Mouse (Mus musculus) kidney, embryonic 15.5 days (tissue): ENCODE data around the gene Galk1. TPM values are rescaled to one million over a fixed set of nuclear protein-coding genes. Genes with fewer than 3 reads are reported as not detected.

Experiments used
- ATAC-seq: fragments of 200-750 bp; cut with Nextera tagmentation; replicated peaks from 2 replicates; pipeline ENCODE4 v1.8.0; 2017; ENCODE audit warnings: moderate TSS enrichment; ENCODE audit not compliant: low FRiP score
- H3K27ac ChIP-seq: fragments of 300-500 bp; sonication (generic); 2 replicates; pipeline ENCODE4 v1.5.1; 2015; ENCODE audit warnings: mild to moderate bottlenecking, inconsistent platforms
- H3K27me3 ChIP-seq: fragments of 300-500 bp; sonication (generic); 2 replicates; pipeline ENCODE4 v1.6.1; 2015; ENCODE audit warnings: inconsistent platforms
- H3K36me3 ChIP-seq: fragments of 300-500 bp; sonication (generic); 2 replicates; pipeline ENCODE4 v1.6.1; 2015; ENCODE audit warnings: inconsistent platforms
- H3K4me1 ChIP-seq: fragments of 300-500 bp; sonication (generic); 2 replicates; pipeline ENCODE4 v1.6.1; 2015; ENCODE audit warnings: inconsistent platforms
- H3K4me2 ChIP-seq: fragments of 300-500 bp; sonication (generic); 2 replicates; pipeline ENCODE4 v1.6.1; 2015; ENCODE audit warnings: moderate library complexity, mild to moderate bottlenecking, inconsistent platforms
- H3K4me3 ChIP-seq: fragments of 300-500 bp; sonication (generic); replicated peaks from 2 replicates; pipeline ENCODE4 v1.5.1; 2015; ENCODE audit warnings: mild to moderate bottlenecking, inconsistent platforms
- H3K9ac ChIP-seq: fragments of 300-500 bp; sonication (generic); 2 replicates; pipeline ENCODE4 v1.6.1; 2015; ENCODE audit warnings: mild to moderate bottlenecking, inconsistent platforms
- H3K9me3 ChIP-seq: fragments of 300-500 bp; sonication (generic); replicated peaks from 2 replicates; pipeline ENCODE4 v1.6.1; 2016; ENCODE audit warnings: inconsistent platforms
- WGBS: fragments of 180-500 bp; shearing (Covaris S2); methylation state at CpG from one replicate; pipeline ENCODE4 v1.1.7; 2015; ENCODE audit warnings: mixed read lengths; 5-methylcytosine and 5-hydroxymethylcytosine counted together
- polyA plus RNA-seq: library from polyadenylated mRNA; unstranded; fragments of >200 nt; fragmentation: Nextera tagmentation; extraction: Ambion mirVana; gene quantifications from 2 replicates; pipeline ENCODE4 v1.2.1, GENCODE M21; 2015

The Galk1 gene
- polyA plus RNA-seq = 194 and 208 TPM in 2 replicates

DNA sequence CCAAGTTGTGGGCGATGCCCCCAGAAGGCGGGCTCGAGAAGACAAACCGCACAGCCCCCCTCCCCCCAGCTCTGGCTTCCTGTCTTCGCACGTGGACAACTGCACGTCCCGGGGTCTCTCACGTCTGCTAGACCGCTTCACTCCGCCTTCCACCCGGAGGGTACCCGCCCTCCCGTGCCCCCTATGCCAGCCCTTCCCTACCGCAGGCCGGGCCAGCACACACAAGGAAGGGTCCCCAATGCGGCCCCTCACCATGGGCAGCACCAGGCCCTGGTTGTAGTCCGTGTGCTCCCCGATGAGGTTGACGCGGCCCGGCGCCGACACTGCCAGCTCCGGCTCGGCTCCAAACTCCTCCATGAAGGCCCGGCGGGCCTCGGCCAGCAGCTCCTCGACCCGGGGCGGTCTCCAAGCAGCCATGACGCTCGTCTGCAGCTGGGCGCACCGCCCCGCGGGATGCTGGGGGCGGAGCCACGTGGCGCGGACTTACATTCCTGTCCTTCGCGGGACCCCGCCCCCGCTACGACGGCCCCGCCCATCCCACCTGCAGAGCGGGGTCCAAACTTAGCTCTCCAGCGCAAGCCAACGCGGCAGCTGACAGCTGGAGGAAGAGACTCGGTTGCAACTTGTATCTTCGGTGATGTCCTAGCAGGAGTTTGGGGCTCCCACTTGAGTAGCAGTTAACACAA is at the start of gene Galk1:
Gene Galk1, minus strand, starts transcription at position 458 of the 686 bp plus-strand sequence.
- H3K36me3 ChIP-seq = peaks cover 30% of the 10 kb centered on the region
- no peaks in the 10 kb centered on the region for H3K27me3 ChIP-seq
- peak within 1 kb of the TSS; percentile 97 for H3K27ac ChIP-seq
- H3K9me3 ChIP-seq = no peaks in the 10 kb centered on the region
- peak within 1 kb of the TSS; percentile 88 for H3K4me2 ChIP-seq
- peak within 1 kb of the TSS; percentile 78 for H3K4me3 ChIP-seq
- peak within 1 kb of the TSS; percentile 84 for H3K9ac ChIP-seq
- peaks cover 20% of the 10 kb centered on the region for H3K4me1 ChIP-seq
- peak; percentile 93 for ATAC-seq
- WGBS = under 1% methylated on average over 55 of the region's 55 CpGs

DNA sequence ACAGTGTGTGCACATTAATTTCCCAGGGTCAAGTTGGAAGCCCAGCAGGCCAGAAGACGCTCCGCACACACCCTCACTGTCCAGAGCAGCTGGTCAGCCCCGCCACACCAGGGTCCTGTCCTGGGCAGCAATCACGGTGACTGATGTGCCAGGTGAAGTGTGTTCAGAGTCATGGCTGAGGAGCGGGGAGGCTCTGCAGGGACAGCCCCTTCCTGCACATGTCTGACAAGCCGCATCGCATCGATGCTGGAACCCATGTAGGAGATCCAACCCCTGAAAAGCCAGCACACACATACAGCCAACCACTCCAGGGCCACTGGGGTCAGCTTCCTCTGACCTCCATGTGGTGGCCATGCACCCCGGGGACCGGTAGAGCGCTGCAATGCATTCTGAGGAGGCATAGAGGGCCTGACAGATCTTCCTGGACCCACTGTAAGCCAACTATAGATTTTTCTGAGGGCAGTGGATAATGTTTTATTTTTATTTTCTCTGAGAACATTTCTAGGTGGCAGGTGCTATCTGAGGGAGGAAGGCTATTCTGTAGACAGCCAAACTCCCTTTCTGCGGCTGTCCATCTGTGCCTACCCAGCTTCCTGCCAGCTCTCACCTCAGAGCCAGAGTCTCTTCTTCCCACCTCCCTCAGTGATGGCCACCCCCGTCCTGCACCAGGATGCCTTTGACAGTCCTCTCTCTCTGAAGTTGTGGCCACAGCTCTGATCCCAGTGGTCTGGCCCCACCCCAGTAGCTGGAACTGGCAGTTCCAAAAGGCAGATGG is 49.3 kb upstream of the Galk1 start:
- H3K9ac ChIP-seq = no peak overlapping the region
- H3K27me3 ChIP-seq = no peaks in the 10 kb centered on the region
- H3K4me2 ChIP-seq = no peak overlapping the region
- H3K36me3 ChIP-seq = peaks cover 59% of the 10 kb centered on the region
- H3K27ac ChIP-seq = no peak overlapping the region
- no peak overlapping the region for H3K4me3 ChIP-seq
- 84% methylated on average over 13 of the region's 13 CpGs for WGBS
- H3K4me1 ChIP-seq = peaks cover 2% of the 10 kb centered on the region; the same call in 1 of the 2 replicates
- H3K9me3 ChIP-seq = no peaks in the 10 kb centered on the region
- ATAC-seq = no peak

DNA sequence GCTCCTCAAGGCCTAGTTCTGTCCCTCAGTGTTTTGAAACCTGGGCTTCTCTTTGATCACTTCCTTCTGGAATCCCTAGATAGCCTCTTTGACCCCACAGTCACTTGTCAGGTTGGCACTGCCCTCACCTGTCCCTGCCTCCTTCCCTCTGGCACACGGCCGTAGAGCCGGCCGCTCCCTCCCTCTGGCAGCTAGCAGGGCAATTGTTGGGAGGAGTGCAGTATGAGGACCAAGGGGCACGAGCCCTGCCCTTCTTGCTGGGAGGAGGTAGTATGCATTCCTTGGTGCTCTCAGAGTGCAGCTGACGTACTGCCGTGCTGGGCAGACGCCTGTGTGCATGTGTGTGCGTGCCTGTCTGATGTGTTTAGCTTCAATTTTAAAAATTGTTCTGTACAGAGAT is 48.1 kb upstream of the Galk1 start:
- H3K27me3 ChIP-seq = no peaks in the 10 kb centered on the region
- H3K9me3 ChIP-seq = no peaks in the 10 kb centered on the region
- H3K9ac ChIP-seq = no peak overlapping the region
- no peak overlapping the region for H3K4me2 ChIP-seq
- H3K4me3 ChIP-seq = no peak overlapping the region
- ATAC-seq = no peak
- peaks cover 71% of the 10 kb centered on the region for H3K36me3 ChIP-seq
- H3K27ac ChIP-seq = no peak overlapping the region
- no peaks in the 10 kb centered on the region for H3K4me1 ChIP-seq
- WGBS = 89% methylated on average over 9 of the region's 9 CpGs

DNA sequence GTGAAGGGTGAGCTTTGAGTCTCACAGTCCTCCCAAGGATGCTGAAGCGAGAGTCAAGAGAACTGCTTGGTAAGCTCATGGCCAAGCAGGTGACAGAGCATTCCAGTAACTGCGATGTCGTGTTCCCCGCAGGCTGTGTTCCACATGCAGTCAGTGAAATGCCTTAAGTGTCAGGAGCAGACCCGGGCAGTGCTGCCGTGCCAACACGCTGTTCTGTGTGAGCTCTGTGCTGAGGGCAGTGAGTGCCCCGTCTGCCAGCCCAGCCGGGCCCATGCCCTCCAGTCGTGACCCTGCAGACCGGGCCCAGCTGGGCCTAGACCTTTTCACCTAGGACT is 47.1 kb upstream of the Galk1 start:
- 94% methylated on average over 11 of the region's 11 CpGs for WGBS
- no peak overlapping the region for H3K27ac ChIP-seq
- no peaks in the 10 kb centered on the region for H3K9me3 ChIP-seq
- no peak overlapping the region for H3K4me3 ChIP-seq
- H3K9ac ChIP-seq = no peak overlapping the region
- no peaks in the 10 kb centered on the region for H3K4me1 ChIP-seq
- H3K4me2 ChIP-seq = no peak overlapping the region
- peaks cover 81% of the 10 kb centered on the region for H3K36me3 ChIP-seq
- no peaks in the 10 kb centered on the region for H3K27me3 ChIP-seq
- ATAC-seq = no peak

DNA sequence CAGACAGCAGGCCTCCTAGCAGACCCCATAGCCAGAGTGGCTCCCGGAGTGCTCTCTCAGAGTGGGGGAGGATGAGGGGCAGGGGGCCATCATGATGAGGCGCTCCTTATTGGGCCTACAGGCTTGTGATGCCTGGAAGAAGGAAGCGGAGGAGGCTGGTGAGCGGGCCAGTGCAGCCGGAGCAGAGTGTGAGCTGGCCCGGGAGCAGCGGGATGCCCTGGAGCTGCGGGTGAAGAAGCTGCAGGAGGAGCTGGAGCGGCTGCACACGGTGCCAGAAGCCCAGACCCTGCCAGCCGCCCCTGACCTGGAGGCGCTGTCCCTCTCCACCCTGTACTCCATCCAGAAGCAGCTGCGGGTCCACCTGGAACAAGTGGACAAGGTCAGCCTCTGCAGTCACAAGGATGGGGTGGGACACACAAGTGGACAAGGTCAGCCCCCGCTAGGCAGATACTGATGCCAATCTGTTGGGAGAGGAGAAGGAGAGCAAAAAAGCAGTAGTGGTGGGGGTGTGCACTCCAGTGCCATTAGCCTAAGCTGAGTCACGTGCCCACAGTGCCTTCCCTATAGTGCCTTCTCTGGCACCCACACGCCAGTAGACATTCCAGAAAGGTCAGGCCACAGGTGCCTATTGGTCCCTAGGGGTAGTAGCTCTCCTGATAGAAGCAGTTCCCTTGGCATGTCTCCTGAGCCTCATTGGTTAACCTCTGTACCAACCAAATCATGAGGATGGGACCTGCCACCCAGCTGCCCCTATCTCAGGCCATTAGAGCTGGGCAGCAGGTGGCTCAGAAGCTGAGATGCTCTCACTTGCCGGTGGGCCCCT is 46.6 kb upstream of the Galk1 start:
- Histone ChIP-seq H3K4me1 (no peaks in the 10 kb centered on the region), H3K4me2 (no peak overlapping the region), H3K36me3 (peaks cover 86% of the 10 kb centered on the region), H3K27ac (no peak overlapping the region), H3K9ac (no peak overlapping the region), H3K4me3 (no peak overlapping the region), H3K27me3 (no peaks in the 10 kb centered on the region), H3K9me3 (no peaks in the 10 kb centered on the region)
- 92% methylated on average over 17 of the region's 17 CpGs for WGBS
- ATAC-seq = no peak

DNA sequence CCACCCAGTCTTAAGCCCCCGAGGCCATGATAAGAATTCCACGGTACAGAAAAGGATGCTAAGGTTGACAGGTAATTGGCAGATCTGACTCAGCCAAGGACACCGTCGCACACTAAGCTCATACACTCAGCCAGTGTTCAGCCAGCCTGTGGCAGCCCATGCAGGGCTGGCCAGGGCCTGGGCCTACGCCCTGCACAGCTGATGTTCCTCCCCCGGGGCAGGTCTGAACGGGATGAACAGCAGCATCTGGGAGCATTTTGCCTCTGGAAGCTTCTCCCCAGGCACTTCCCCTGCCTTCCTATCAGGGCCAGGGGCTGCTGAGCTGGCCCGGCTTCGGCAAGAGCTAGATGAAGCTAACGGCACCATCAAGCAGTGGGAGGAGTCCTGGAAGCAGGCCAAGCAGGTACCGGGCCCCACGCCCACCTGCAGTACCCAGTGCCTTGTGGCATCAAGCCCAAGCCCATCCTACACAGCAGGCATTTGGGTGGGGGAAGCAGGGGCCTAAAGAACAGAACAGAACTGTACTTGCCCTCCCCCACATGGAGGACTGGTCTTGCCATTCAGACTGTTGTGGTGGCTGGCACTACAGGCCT is 45.6 kb upstream of the Galk1 start:
- Histone ChIP-seq H3K4me1 (no peaks in the 10 kb centered on the region), H3K36me3 (peaks cover 95% of the 10 kb centered on the region), H3K9ac (no peak overlapping the region), H3K4me2 (no peak overlapping the region), H3K27ac (no peak overlapping the region), H3K4me3 (no peak overlapping the region), H3K9me3 (no peaks in the 10 kb centered on the region), H3K27me3 (no peaks in the 10 kb centered on the region)
- ATAC-seq = no peak
- WGBS = 75% methylated on average over 12 of the region's 12 CpGs

DNA sequence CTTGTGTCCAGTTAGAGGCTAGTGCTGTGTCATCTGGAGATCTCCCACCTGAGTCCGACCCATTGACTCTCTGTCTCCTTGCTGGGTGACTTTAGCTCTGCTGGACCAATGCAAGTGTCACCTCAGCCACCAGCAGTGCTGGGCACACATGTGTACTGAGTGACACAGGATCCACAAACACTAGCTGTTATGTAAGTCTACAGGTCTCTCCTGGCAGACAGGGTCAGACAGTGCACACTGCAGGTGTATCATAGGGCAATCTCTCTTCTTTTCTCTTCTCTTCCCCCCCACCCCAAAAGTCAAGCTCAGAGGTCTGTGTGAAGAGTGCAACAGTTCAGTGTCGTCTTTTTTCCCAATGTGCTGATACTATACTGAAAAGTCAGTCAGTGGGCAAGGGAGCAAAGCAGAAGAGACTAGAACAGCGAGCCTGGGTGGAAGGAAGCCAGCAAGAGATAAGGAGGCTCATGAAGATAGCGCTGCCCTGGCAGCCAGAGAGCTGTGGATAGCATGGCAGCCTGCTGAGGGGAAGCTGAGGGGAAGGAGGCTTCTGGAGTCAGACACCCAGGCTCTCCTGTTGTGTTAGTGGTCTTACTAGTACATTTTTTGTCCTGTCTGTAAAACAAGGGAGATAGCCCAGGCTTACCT is 44.8 kb upstream of the Galk1 start:
- Histone ChIP-seq H3K9me3 (no peaks in the 10 kb centered on the region), H3K27me3 (no peaks in the 10 kb centered on the region), H3K36me3 (peaks cover 99% of the 10 kb centered on the region), H3K4me3 (no peak overlapping the region), H3K4me2 (no peak overlapping the region), H3K9ac (no peak overlapping the region), H3K4me1 (no peaks in the 10 kb centered on the region), H3K27ac (no peak overlapping the region)
- ATAC-seq = no peak
- 87% methylated on average over 4 of the region's 4 CpGs for WGBS

DNA sequence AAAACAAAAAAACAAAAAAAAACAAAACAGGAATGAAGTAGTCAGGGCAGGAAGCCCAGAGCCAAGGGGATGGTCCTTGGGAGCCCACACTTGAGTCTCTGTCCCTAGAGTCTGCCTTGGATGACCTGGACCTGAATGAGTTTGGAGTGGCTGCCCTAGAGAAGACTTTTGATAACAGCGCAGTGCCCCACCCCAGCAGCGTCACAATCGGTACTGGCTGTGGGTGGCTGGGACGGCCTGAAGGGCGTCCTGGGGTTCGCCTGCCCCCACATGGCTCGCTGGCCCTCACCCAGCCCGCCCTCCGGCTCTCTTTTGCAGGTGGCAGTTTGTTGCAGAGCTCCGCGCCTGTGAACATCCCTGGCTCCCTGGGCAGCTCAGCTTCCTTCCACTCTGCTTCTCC is 43.4 kb upstream of the Galk1 start:
- Histone ChIP-seq H3K27me3 (no peaks in the 10 kb centered on the region), H3K27ac (no peak overlapping the region), H3K36me3 (peaks cover 100% of the 10 kb centered on the region), H3K9me3 (no peaks in the 10 kb centered on the region), H3K4me2 (no peak overlapping the region), H3K4me3 (no peak overlapping the region), H3K9ac (no peak overlapping the region), H3K4me1 (no peaks in the 10 kb centered on the region)
- ATAC-seq = no peak
- 91% methylated on average over 11 of the region's 11 CpGs for WGBS

DNA sequence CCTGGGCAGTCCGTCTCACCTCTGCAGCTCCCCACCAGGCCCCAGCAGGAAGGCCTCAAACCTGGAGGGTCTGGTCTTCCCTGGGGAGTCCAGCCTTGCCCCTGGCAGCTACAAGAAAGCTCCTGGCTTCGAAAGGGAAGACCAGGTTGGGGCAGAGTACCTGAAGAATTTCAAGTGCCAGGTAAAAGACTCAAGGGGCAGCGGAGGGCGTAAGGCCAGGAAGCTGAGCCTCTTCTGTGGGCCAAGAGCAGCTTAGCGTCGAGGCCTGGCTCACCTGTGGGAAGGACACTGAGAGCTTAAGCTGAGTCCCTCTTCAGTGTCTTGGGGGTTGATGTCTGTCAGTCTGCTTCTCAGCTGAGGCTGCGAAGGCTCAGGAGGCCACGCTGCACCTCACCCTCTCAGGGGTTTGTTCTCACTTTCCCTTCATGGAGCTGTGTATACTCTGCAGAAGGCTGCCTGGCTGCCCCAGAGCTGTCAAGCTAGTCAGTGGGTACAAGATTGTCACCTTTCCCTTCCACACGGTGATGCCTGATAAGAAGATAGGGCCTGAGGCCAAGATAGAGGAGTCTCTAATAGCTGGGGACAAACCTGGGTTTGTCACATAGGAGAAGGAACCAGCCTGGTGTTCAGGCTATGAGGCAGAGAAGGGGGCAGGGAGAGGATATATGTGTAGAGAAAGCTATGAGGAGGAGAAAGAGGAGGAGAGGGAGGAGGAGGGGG is 41.2 kb upstream of the Galk1 start:
- H3K4me2 ChIP-seq = no peak overlapping the region
- H3K36me3 ChIP-seq = peaks cover 100% of the 10 kb centered on the region
- ATAC-seq = no peak
- 93% methylated on average over 9 of the region's 9 CpGs for WGBS
- H3K27me3 ChIP-seq = no peaks in the 10 kb centered on the region
- H3K9ac ChIP-seq = no peak overlapping the region
- no peaks in the 10 kb centered on the region for H3K4me1 ChIP-seq
- H3K27ac ChIP-seq = no peak overlapping the region
- H3K4me3 ChIP-seq = no peak overlapping the region
- no peaks in the 10 kb centered on the region for H3K9me3 ChIP-seq

DNA sequence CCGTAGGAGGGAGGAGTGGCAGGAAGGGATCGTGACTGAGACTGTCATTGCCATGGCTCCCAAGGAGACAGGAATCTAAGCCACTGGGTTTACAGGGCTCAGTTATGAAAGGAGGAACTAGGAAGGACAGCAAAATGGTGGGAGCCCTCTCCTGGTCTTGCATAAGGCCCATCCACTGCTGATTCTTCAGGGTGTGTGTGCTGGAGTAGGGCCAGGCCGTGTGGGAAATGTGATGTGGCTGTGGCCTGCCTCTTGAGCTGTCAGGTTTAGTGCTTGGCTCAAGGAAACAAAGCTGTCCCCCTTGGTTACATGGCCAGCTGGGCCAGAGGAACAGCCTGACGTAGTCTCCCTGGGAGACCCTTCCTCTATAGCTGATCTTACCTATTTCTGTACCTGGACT is 37.7 kb upstream of the Galk1 start:
- Histone ChIP-seq H3K9me3 (no peaks in the 10 kb centered on the region), H3K4me2 (no peak overlapping the region), H3K4me3 (no peak overlapping the region), H3K9ac (no peak overlapping the region), H3K27me3 (no peaks in the 10 kb centered on the region), H3K27ac (no peak overlapping the region), H3K36me3 (peaks cover 100% of the 10 kb centered on the region), H3K4me1 (no peaks in the 10 kb centered on the region)
- no peak for ATAC-seq
- 85% methylated on average over 4 of the region's 4 CpGs for WGBS

DNA sequence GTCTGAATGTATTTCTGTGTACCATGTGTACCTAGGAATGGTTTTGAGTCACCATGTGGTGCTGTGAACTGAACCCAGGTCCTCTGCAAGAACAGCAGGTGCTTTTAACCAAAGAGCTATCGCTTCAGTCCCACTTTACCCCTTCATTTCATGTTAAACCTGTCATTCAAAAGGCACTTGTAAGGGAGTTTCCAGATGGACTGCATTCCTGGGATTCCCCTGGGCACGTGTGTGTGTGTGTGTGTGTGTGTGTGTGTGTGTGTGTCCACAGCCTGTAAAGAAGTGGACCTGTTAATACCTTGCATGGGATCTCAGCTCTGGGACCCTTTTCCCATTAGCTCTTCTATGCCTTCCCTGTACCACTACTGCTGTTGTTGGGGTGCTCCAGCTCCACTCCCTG is 37.1 kb upstream of the Galk1 start:
- peaks cover 97% of the 10 kb centered on the region for H3K36me3 ChIP-seq
- 71% methylated on average over 2 of the region's 2 CpGs for WGBS
- H3K27ac ChIP-seq = no peak overlapping the region
- no peak overlapping the region for H3K4me2 ChIP-seq
- H3K27me3 ChIP-seq = no peaks in the 10 kb centered on the region
- no peak for ATAC-seq
- no peak overlapping the region for H3K4me3 ChIP-seq
- H3K9ac ChIP-seq = no peak overlapping the region
- no peaks in the 10 kb centered on the region for H3K9me3 ChIP-seq
- no peaks in the 10 kb centered on the region for H3K4me1 ChIP-seq
